Mouse (Mus musculus) MEL (cell line): ENCODE measurements at regions not wholly inside any gene's neighbourhood (a gene's known extent, or its start where the extent isn't known, plus 50 kb on each side); places are given as distances from the start of the nearest gene placed in this dataset.

Experiments
- DNase-seq: peaks from one replicate; pipeline ENCODE4 v3.0.0; 2011; ENCODE audit warnings: low read depth, low spot score
- H3K27ac ChIP-seq: 2 replicates; pipeline ENCODE4 v1.5.1; 2012; ENCODE audit warnings: low read depth, mild to moderate bottlenecking, control low read depth, low read length, moderate library complexity; ENCODE audit not compliant: control insufficient read depth
- H3K27me3 ChIP-seq, 2 experiments: fragments of 150-350 bp in 1 of 2; sonication (generic) in 1 of 2; 2 replicates each; pipeline ENCODE4 v1.6.1; 2012; ENCODE audit warnings: low read length in 2 of 2, mild to moderate bottlenecking in 2 of 2, improper control_type of control experiment in 1 of 2, moderate library complexity in 1 of 2; ENCODE audit not compliant: insufficient read depth in 2 of 2, control insufficient read depth in 1 of 2
- H3K36me3 ChIP-seq, 2 experiments: 2 replicates each; pipeline ENCODE4 v1.6.1; 2012 to 2014; ENCODE audit warnings: low read length in 2 of 2, improper control_type of control experiment in 1 of 2, inconsistent platforms in 1 of 2, mild to moderate bottlenecking in 1 of 2; ENCODE audit not compliant: insufficient read depth in 2 of 2, control insufficient read depth in 1 of 2
- H3K4me1 ChIP-seq, 2 experiments: fragments of 150-350 bp in 1 of 2; sonication (generic) in 1 of 2; 2 replicates each; pipeline ENCODE4 v1.6.1; 2012; ENCODE audit warnings: low read length in 2 of 2, improper control_type of control experiment in 1 of 2, mild to moderate bottlenecking in 1 of 2; ENCODE audit not compliant: insufficient read depth in 2 of 2, control insufficient read depth in 1 of 2
- H3K4me3 ChIP-seq, 2 experiments: fragments of 150-350 bp in 1 of 2; sonication (generic) in 1 of 2; 2 replicates each; pipeline ENCODE4 v1.5.1; 2012; ENCODE audit warnings: low read depth in 2 of 2, low read length in 2 of 2, mild to moderate bottlenecking in 2 of 2, moderate library complexity in 2 of 2, control low read depth in 1 of 2, improper control_type of control experiment in 1 of 2; ENCODE audit not compliant: control insufficient read depth in 1 of 2, insufficient read depth in 1 of 2
- H3K79me2 ChIP-seq: 2 replicates; pipeline ENCODE4 v1.6.1; 2012; ENCODE audit warnings: mild to moderate bottlenecking, low read length, moderate library complexity; ENCODE audit not compliant: control insufficient read depth, poor library complexity, insufficient read depth
- H3K9ac ChIP-seq: 2 replicates; pipeline ENCODE4 v1.6.1; 2012; ENCODE audit warnings: low read depth, mild to moderate bottlenecking, control low read depth, low read length, moderate library complexity; ENCODE audit not compliant: control insufficient read depth, poor library complexity, severe bottlenecking
- H3K9me3 ChIP-seq: fragments of 150-350 bp; sonication (generic); replicated peaks from 2 replicates; pipeline ENCODE4 v1.6.1; 2012; ENCODE audit warnings: mild to moderate bottlenecking, low read length, improper control_type of control experiment, moderate library complexity; ENCODE audit not compliant: insufficient read depth
- BHLHE40 ChIP-seq: IDR thresholded peaks from 2 replicates; pipeline ENCODE4 v1.6.1; 2012; ENCODE audit warnings: low read depth, mild to moderate bottlenecking, inconsistent platforms, low read length, improper control_type of control experiment, borderline replicate concordance
- CHD2 ChIP-seq: IDR thresholded peaks from 2 replicates; pipeline ENCODE4 v1.6.1; 2011; ENCODE audit warnings: low read length, improper control_type of control experiment
- CTCF ChIP-seq, 3 experiments: IDR thresholded peaks in 2 of 3; conservative IDR thresholded peaks in 1 of 3; 2 replicates each; pipeline ENCODE4 v1.5.1; 2011 to 2012; ENCODE audit warnings: low read length in 3 of 3, low read depth in 2 of 3, mild to moderate bottlenecking in 2 of 3, improper control_type of control experiment in 1 of 3, inconsistent platforms in 1 of 3, mixed read lengths in 1 of 3, moderate library complexity in 1 of 3; ENCODE audit not compliant: control insufficient read depth in 1 of 3, insufficient read depth in 1 of 3, poor library complexity in 1 of 3, severe bottlenecking in 1 of 3
- ELF1 ChIP-seq: IDR thresholded peaks from 2 replicates; pipeline ENCODE4 v1.6.1; 2014; ENCODE audit warnings: low read depth, mild to moderate bottlenecking, inconsistent platforms, low read length, improper control_type of control experiment, moderate library complexity
- EP300 ChIP-seq, 2 experiments: IDR thresholded peaks; 2 replicates each; pipeline ENCODE4 v1.6.1; 2011; ENCODE audit warnings: improper control_type of control experiment in 2 of 2, low read length in 2 of 2, low read depth in 1 of 2, mild to moderate bottlenecking in 1 of 2
- ETS1 ChIP-seq: IDR thresholded peaks from 2 replicates; pipeline ENCODE4 v1.6.1; 2012; ENCODE audit warnings: low read depth, mild to moderate bottlenecking, inconsistent platforms, low read length, improper control_type of control experiment, moderate library complexity
- HCFC1 ChIP-seq: IDR thresholded peaks from 2 replicates; pipeline ENCODE4 v1.6.1; 2012; ENCODE audit warnings: low read depth, mild to moderate bottlenecking, inconsistent platforms, low read length, improper control_type of control experiment, moderate library complexity
- JUND ChIP-seq: IDR thresholded peaks from 2 replicates; pipeline ENCODE4 v1.6.1; 2011; ENCODE audit warnings: low read depth, mild to moderate bottlenecking, improper control_type of control experiment, low read length
- MAX ChIP-seq: IDR thresholded peaks from 2 replicates; pipeline ENCODE4 v1.6.1; 2011; ENCODE audit warnings: low read length, improper control_type of control experiment
- MAZ ChIP-seq: IDR thresholded peaks from 2 replicates; pipeline ENCODE4 v1.6.1; 2012; ENCODE audit warnings: low read depth, mild to moderate bottlenecking, inconsistent platforms, low read length, improper control_type of control experiment
- MYB ChIP-seq: IDR thresholded peaks from 2 replicates; pipeline ENCODE4 v1.6.1; 2011; ENCODE audit warnings: mild to moderate bottlenecking, low read depth, low read length, improper control_type of control experiment
- MYC ChIP-seq: IDR thresholded peaks from 2 replicates; pipeline ENCODE4 v1.6.1; 2011; ENCODE audit warnings: low read depth, mild to moderate bottlenecking, low read length, improper control_type of control experiment, moderate library complexity
- NELFE ChIP-seq: IDR thresholded peaks from 2 replicates; pipeline ENCODE4 v1.6.1; 2011; ENCODE audit warnings: low read depth, low read length, improper control_type of control experiment
- SIN3A ChIP-seq: IDR thresholded peaks from 2 replicates; pipeline ENCODE4 v1.6.1; 2012; ENCODE audit warnings: low read length, improper control_type of control experiment, inconsistent platforms
- TBP ChIP-seq: IDR thresholded peaks from 2 replicates; pipeline ENCODE4 v1.8.0; 2011; ENCODE audit warnings: low read depth, low read length, improper control_type of control experiment
- USF1 ChIP-seq: IDR thresholded peaks from 2 replicates; pipeline ENCODE4 v1.6.1; 2014; ENCODE audit warnings: low read depth, mild to moderate bottlenecking, inconsistent platforms, low read length, improper control_type of control experiment, moderate library complexity
- USF2 ChIP-seq, 2 experiments: IDR thresholded peaks; 2 replicates each; pipeline ENCODE4 v1.6.1; 2011 to 2012; ENCODE audit warnings: improper control_type of control experiment in 2 of 2, low read length in 2 of 2, borderline replicate concordance in 1 of 2, inconsistent platforms in 1 of 2, low read depth in 1 of 2, mild to moderate bottlenecking in 1 of 2; ENCODE audit not compliant: insufficient read depth in 1 of 2
- ZC3H11A ChIP-seq: IDR thresholded peaks from 2 replicates; pipeline ENCODE4 v1.6.1; 2012; ENCODE audit warnings: low read depth, mild to moderate bottlenecking, inconsistent platforms, low read length, improper control_type of control experiment
- ZNF384 ChIP-seq: IDR thresholded peaks from 2 replicates; pipeline ENCODE4 v1.6.1; 2012; ENCODE audit warnings: low read depth, mild to moderate bottlenecking, inconsistent platforms, low read length, improper control_type of control experiment

DNA sequence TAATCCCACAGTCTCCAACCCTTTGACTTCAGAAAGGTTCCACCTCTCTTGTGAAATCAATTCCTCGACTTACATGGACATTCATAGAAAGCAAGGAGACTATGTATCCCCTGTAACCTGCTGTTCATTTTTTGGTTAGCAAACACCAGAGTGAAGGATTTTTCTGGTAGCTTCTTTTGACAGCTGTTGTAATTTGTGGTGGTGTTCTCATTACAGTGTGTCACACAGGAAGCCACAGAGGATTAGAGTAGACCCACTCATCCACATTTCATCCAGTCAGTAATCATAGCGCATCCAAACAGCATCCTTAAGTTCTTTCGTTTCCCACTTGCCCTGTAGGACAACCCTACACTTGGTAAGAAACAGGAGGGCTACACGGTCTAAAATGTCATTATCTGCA lies 443.1 kb downstream of the Efna5 start:
- no peaks in the 10 kb centered on the region for H3K79me2 ChIP-seq
- H3K27me3 ChIP-seq: no peaks in the 10 kb centered on the region
- no peak for DNase-seq
- H3K36me3 ChIP-seq: no peaks in the 10 kb centered on the region
- TF ChIP-seq USF2 (IDR thresholded peaks at IDR 0.05; ENCODE audit: borderline replicate concordance in 1 of 2, insufficient read depth in 1 of 2, low read depth in 1 of 2, low read length in 2 of 2): no peak
- TF ChIP-seq CHD2: no peak
- no peak for TF ChIP-seq HCFC1
- no peak for TF ChIP-seq ETS1
- TF ChIP-seq EP300 (IDR thresholded peaks at IDR 0.05; ENCODE audit: low read depth in 1 of 2, low read length in 2 of 2): no peak
- TF ChIP-seq ZNF384: no peak
- H3K27ac ChIP-seq: no peak overlapping the region
- H3K4me1 ChIP-seq: no peaks in the 10 kb centered on the region
- H3K9ac ChIP-seq: no peak overlapping the region
- no peaks in the 10 kb centered on the region for H3K9me3 ChIP-seq
- H3K4me3 ChIP-seq: no peak overlapping the region

GRCm38 (mm10) chr17:62436044-62436443 lies 445.1 kb downstream of the Efna5 start:
- DNase-seq: no peak
- Histone ChIP-seq H3K9ac (no peak overlapping the region), H3K9me3 (no peaks in the 10 kb centered on the region), H3K4me1 (no peaks in the 10 kb centered on the region), H3K4me3 (no peak overlapping the region), H3K27ac (no peak overlapping the region), H3K27me3 (no peaks in the 10 kb centered on the region), H3K79me2 (no peaks in the 10 kb centered on the region), H3K36me3 (no peaks in the 10 kb centered on the region)
- TF ChIP-seq CTCF (IDR thresholded peaks at IDR 0.05 in 2 of 3, conservative IDR thresholded peaks at IDR 0.05 in 1 of 3; ENCODE audit: control insufficient read depth in 1 of 3, insufficient read depth in 1 of 3, low read depth in 2 of 3, low read length in 3 of 3, poor library complexity in 1 of 3, severe bottlenecking in 1 of 3) (no peak), MYB (no peak), EP300 (IDR thresholded peaks at IDR 0.05; ENCODE audit: low read depth in 1 of 2, low read length in 2 of 2) (no peak), TBP (no peak), BHLHE40 (no peak), SIN3A (no peak)

- Histone ChIP-seq H3K4me1 (no peaks in the 10 kb centered on the region), H3K27ac (no peak overlapping the region), H3K9ac (no peak overlapping the region), H3K9me3 (no peaks in the 10 kb centered on the region), H3K79me2 (no peaks in the 10 kb centered on the region; the same call in 1 of the 2 replicates), H3K4me3 (no peak overlapping the region), H3K27me3 (no peaks in the 10 kb centered on the region), H3K36me3 (peaks cover 0 to 2% of the 10 kb centered on the region in 2 experiments; a peak in 1 of 4 replicates)
- TF ChIP-seq ZNF384 (no peak), MYC (no peak), JUND (no peak), ZC3H11A (no peak), MAZ (no peak), SIN3A (no peak), ELF1 (no peak), CTCF (IDR thresholded peaks at IDR 0.05 in 2 of 3, conservative IDR thresholded peaks at IDR 0.05 in 1 of 3; ENCODE audit: control insufficient read depth in 1 of 3, insufficient read depth in 1 of 3, low read depth in 2 of 3, low read length in 3 of 3, poor library complexity in 1 of 3, severe bottlenecking in 1 of 3) (no peak), NELFE (no peak), MAX (no peak), USF1 (no peak)
- no peak for DNase-seq
Observed at GRCm38 (mm10) chr17:62423476-62424385, 457.4 kb downstream of the Efna5 start.
